Mouse (Mus musculus) CH12.LX (cell line): ENCODE measurements around the gene Rsph9. TPM values are rescaled to one million over a fixed set of nuclear protein-coding genes. Genes with fewer than 3 reads are reported as not detected.

Source experiments
- DNase-seq: peaks from one replicate; pipeline ENCODE4 v3.0.0-alpha.2; 2013; ENCODE audit errors: extremely low read depth
- H3K27ac ChIP-seq: 2 replicates; pipeline ENCODE4 v1.5.1; 2012; ENCODE audit warnings: low read depth, mild to moderate bottlenecking, control low read depth, moderate library complexity; ENCODE audit not compliant: insufficient read depth
- H3K27me3 ChIP-seq: replicated peaks from 2 replicates; pipeline ENCODE3; 2012; ENCODE audit warnings: inconsistent platforms
- H3K36me3 ChIP-seq, 2 experiments: replicated peaks in 1 of 2; 2 replicates each; pipeline versions ENCODE3 to v1.6.1; 2012; ENCODE audit warnings: inconsistent platforms in 1 of 2, low read length in 1 of 2, mild to moderate bottlenecking in 1 of 2, mixed read lengths in 1 of 2, moderate library complexity in 1 of 2; ENCODE audit not compliant: control insufficient read depth in 1 of 2, insufficient read depth in 1 of 2
- H3K4me1 ChIP-seq, 2 experiments: 2 replicates each; pipeline ENCODE4 v1.6.1; 2012; ENCODE audit warnings: inconsistent platforms in 1 of 2, moderate library complexity in 1 of 2; ENCODE audit not compliant: insufficient read depth in 2 of 2, control insufficient read depth in 1 of 2
- H3K4me2 ChIP-seq: 2 replicates; pipeline ENCODE4 v1.6.1; 2012; ENCODE audit warnings: low read depth, mild to moderate bottlenecking, control low read depth; ENCODE audit not compliant: poor library complexity, insufficient read depth, severe bottlenecking
- H3K4me3 ChIP-seq, 3 experiments: fragments of 150-350 bp in 1 of 3; sonication (generic) in 1 of 3; replicated peaks in 1 of 3; 2 replicates each; pipeline versions ENCODE3 to v1.5.1; 2011 to 2012; ENCODE audit warnings: low read depth in 2 of 3, low read length in 2 of 3, mild to moderate bottlenecking in 2 of 3, moderate library complexity in 2 of 3, control low read depth in 1 of 3, improper control_type of control experiment in 1 of 3, inconsistent platforms in 1 of 3, mixed read lengths in 1 of 3; ENCODE audit not compliant: poor library complexity in 1 of 3
- H3K79me2 ChIP-seq: replicated peaks from 2 replicates; pipeline ENCODE4 v1.6.1; 2012; ENCODE audit warnings: mild to moderate bottlenecking, moderate library complexity; ENCODE audit not compliant: control insufficient read depth, poor library complexity, insufficient read depth, severe bottlenecking; ENCODE audit errors: extremely low read depth
- H3K9ac ChIP-seq: 2 replicates; pipeline ENCODE4 v1.6.1; 2012; ENCODE audit warnings: low read depth, mild to moderate bottlenecking, control low read depth, moderate library complexity; ENCODE audit not compliant: insufficient read depth
- H3K9me3 ChIP-seq: replicated peaks from 2 replicates; pipeline ENCODE3; 2012; ENCODE audit warnings: low read length, inconsistent platforms, mixed read lengths
- CTCF ChIP-seq, 2 experiments: IDR thresholded peaks in 1 of 2; conservative IDR thresholded peaks in 1 of 2; 2 replicates each; pipeline ENCODE4 v1.5.1; 2011 to 2012; ENCODE audit warnings: low read depth in 2 of 2, low read length in 2 of 2, improper control_type of control experiment in 1 of 2, inconsistent platforms in 1 of 2, mild to moderate bottlenecking in 1 of 2, moderate library complexity in 1 of 2
- JUN ChIP-seq: IDR thresholded peaks from 2 replicates; pipeline ENCODE4 v1.6.1; 2011; ENCODE audit warnings: low read depth, mild to moderate bottlenecking, low read length, improper control_type of control experiment, moderate library complexity; ENCODE audit not compliant: insufficient read depth
- JUND ChIP-seq: conservative IDR thresholded peaks from 2 replicates; pipeline ENCODE4 v1.6.1; 2011; ENCODE audit warnings: low read depth, low read length, improper control_type of control experiment
- MAX ChIP-seq: IDR thresholded peaks from 2 replicates; pipeline ENCODE4 v1.6.1; 2011; ENCODE audit warnings: low read length, improper control_type of control experiment
- NELFE ChIP-seq: IDR thresholded peaks from 2 replicates; pipeline ENCODE4 v1.6.1; 2011; ENCODE audit warnings: low read depth, low read length, improper control_type of control experiment
- POLR2A ChIP-seq: IDR thresholded peaks from 2 replicates; pipeline ENCODE4 v1.6.1; 2011; ENCODE audit warnings: low read depth, mild to moderate bottlenecking, improper control_type of control experiment, low read length
- TBP ChIP-seq: conservative IDR thresholded peaks from 2 replicates; pipeline ENCODE4 v1.6.1; 2011; ENCODE audit warnings: low read depth, low read length, improper control_type of control experiment
- ZMIZ1 ChIP-seq: IDR thresholded peaks from 2 replicates; pipeline ENCODE4 v1.6.1; 2012; ENCODE audit warnings: low read depth, mild to moderate bottlenecking, inconsistent platforms, low read length, improper control_type of control experiment
- dilution Hi-C: fragments of 300-500 bp; cut with MboI; formaldehyde crosslinking; loops from 2 replicates; pipeline ENCODE4 v1.14.3; 2020; ENCODE audit warnings: low sequenced_read_pairs; ENCODE audit not compliant: extremely low pct_unique_long_range_greater_than_20kb, extremely low pct_ligation_motif_present
- in situ Hi-C: fragments of 300-500 bp; cut with MboI; formaldehyde crosslinking; loops from 3 replicates; pipeline ENCODE4 v1.14.3; 2019; ENCODE audit warnings: low sequenced_read_pairs, low pct_ligation_motif_present, low pct_unique_long_range_greater_than_20kb, mixed read lengths
- polyA plus RNA-seq: library from polyadenylated mRNA; unstranded; fragments of >175 nt; gene quantifications from 2 replicates; pipeline ENCODE4 v1.2.1, GENCODE M21; 2012; ENCODE audit warnings: low read depth; ENCODE audit not compliant: insufficient read length
- total RNA-seq, 2 experiments: library from RNA; depleted of rRNA; stranded (reverse); fragments of 300-350 nt in 1 of 2; fragments of >200 nt in 1 of 2; gene quantifications; 2 replicates each; pipeline ENCODE4 v1.2.3; 2012 to 2014

Gene Rsph9
- total and polyA plus RNA-seq, 3 experiments, result 0.61 to 1.1 TPM; not detected in 1

- no peaks in the 10 kb centered on the region for H3K9me3 ChIP-seq
- peaks cover 6 to 37% of the 10 kb centered on the region in 2 experiments for H3K4me1 ChIP-seq
- H3K9ac ChIP-seq, result peak overlapping the region; percentile 50; the same call in 1 of the 2 replicates
- H3K4me3 ChIP-seq, result no peak overlapping the region
- peak overlapping the region; percentile 83 for H3K4me2 ChIP-seq
- TF ChIP-seq TBP, result 0 out of 2 replicates have a peak, but pooled peaks have one; percentile 18
- no peak for TF ChIP-seq CTCF (conservative IDR thresholded peaks at IDR 0.05 in 1 of 2, IDR thresholded peaks at IDR 0.05 in 1 of 2; ENCODE audit: low read depth in 2 of 2, low read length in 2 of 2)
- H3K36me3 ChIP-seq, result peaks cover 4 to 5% of the 10 kb centered on the region in 2 experiments
- in situ Hi-C loops, result no loop called here
- H3K79me2 ChIP-seq, result peaks cover 15% of the 10 kb centered on the region
- H3K27me3 ChIP-seq, result no peaks in the 10 kb centered on the region
- dilution Hi-C loops, result no loop called here
- H3K27ac ChIP-seq, result no peak overlapping the region
- DNase-seq, result no peak
These were observed 15.2 kb upstream of the Rsph9 start for GRCm38 (mm10) chr17:46159236-46159635.

GRCm38 (mm10) chr17:46157131-46157530 is 13.1 kb upstream of the Rsph9 start:
- H3K9ac ChIP-seq, result no peak overlapping the region
- TF ChIP-seq POLR2A (no peak), MAX (no peak), JUN (no peak)
- no peaks in the 10 kb centered on the region for H3K27me3 ChIP-seq
- H3K79me2 ChIP-seq, result peaks cover 20% of the 10 kb centered on the region
- no peaks in the 10 kb centered on the region for H3K36me3 ChIP-seq
- H3K4me1 ChIP-seq, result peaks cover 3 to 30% of the 10 kb centered on the region in 2 experiments; a peak in 3 of 4 replicates
- DNase-seq, result no peak
- dilution Hi-C loops (no loop called here), in situ Hi-C loops (no loop called here)
- no peak overlapping the region for H3K4me2 ChIP-seq
- no peak overlapping the region for H3K27ac ChIP-seq
- no peak overlapping the region for H3K4me3 ChIP-seq
- H3K9me3 ChIP-seq, result no peaks in the 10 kb centered on the region

- dilution Hi-C loops, result no loop called here
- no peak for TF ChIP-seq ZMIZ1
- TF ChIP-seq JUND, result no peak
- TF ChIP-seq NELFE, result no peak
- no peaks in the 10 kb centered on the region for H3K9me3 ChIP-seq
- H3K4me3 ChIP-seq, result no peak overlapping the region
- H3K79me2 ChIP-seq, result peaks cover 19% of the 10 kb centered on the region
- H3K4me2 ChIP-seq, result no peak overlapping the region
- H3K27ac ChIP-seq, result no peak overlapping the region
- H3K4me1 ChIP-seq, result peaks cover 3 to 27% of the 10 kb centered on the region in 2 experiments; a peak in 3 of 4 replicates
- H3K36me3 ChIP-seq, result peaks cover 0 to under 1% of the 10 kb centered on the region in 2 experiments
- DNase-seq, result no peak
- no peak overlapping the region for H3K9ac ChIP-seq
- H3K27me3 ChIP-seq, result no peaks in the 10 kb centered on the region
- in situ Hi-C loops, result no loop called here
These were observed 12.7 kb upstream of the Rsph9 start for GRCm38 (mm10) chr17:46156680-46157079.
